9 mouse cellular contexts compared by ENCODE assay signal in the genomic region with DNA sequence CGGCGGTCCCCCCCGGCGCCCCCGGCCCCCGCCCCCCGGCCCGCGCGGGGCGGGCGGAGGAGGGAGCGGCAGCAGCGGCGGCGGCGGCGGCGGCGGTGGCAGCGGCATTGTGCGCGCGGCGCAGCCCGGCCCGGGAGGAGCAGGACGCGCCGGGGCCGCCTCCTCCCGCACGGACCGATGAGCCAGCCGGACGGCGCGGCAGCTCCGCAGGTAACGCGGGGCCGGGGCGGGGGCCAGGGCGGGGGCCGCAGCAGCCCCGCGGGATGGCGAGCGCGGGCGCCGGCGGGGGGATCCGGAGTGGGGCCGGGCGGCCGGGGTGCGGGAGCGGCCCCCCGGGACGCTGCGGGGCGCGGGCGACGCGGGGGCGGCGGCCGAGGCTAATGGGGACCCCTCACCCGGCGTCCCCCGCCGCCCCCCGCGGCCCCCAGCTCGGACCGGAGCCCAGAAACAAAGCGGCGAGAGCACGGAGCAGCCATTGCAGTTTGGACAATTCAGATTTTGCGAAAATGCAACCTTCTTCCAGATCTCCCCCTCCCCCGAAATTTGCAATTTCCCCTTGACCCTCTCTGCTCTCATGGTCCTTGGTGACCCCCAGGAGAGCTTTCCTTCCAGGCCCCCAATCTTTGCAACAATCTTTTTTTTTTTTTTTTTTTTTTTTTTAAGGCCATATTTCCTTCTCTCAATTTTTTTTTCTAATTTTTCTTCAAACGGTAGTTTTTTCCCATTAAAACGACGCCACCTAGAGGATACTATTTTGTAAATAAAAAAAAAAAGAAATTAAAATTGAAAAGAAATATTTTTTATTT. TPM values are rescaled to one million over a fixed set of nuclear protein-coding genes. Genes with fewer than 3 reads are reported as not detected.
A peak's percentile ranks its signal among the peaks of the same experiment; 100 is the strongest.
DNase-seq lines count a peak whose midpoint lies in the region; ATAC-seq and TF ChIP-seq lines count a peak whose summit lies in the region.
"Had no signal": no experiment of that assay in that cellular context is flagged by ENCODE, and none has a peak within 500 bp of the region (broad histone marks: within the 10 kb centered on the region; RNA-seq: fewer than 3 reads in every experiment).

A gene (plus strand): TSS at position 77 of the 806 bp plus-strand sequence.

- no peak within 1 kb of the TSS for H3K27ac ChIP-seq in ES-E14 (ENCODE audit: insufficient read depth, low read depth, low read length, poor library complexity, severe bottlenecking)
- H3K27ac ChIP-seq in heart, embryonic 14.5 days (replicated peaks in 1 of 2; ENCODE audit: control insufficient read depth in 1 of 2, insufficient read depth in 1 of 2, low read depth in 2 of 2, low read length in 2 of 2): peak within 1 kb of the TSS in 1 of 2 experiments; percentile 74; a peak in 2 of 4 replicates
- H3K27ac ChIP-seq in limb, embryonic 12.5 days: peak within 1 kb of the TSS; percentile 91
- H3K27ac ChIP-seq in neural tube, embryonic 13.5 days (replicated peaks): peak within 1 kb of the TSS; percentile 95

- no peaks in the 10 kb centered on the region for H3K4me1 ChIP-seq in ES-E14 (ENCODE audit: control insufficient read depth in 2 of 2, insufficient read depth in 2 of 2, low read length in 2 of 2, poor library complexity in 1 of 2)
- H3K4me1 ChIP-seq in heart, embryonic 14.5 days (ENCODE audit: control insufficient read depth in 2 of 2, insufficient read depth in 2 of 2, low read length in 2 of 2): 0 out of 4 replicates have a peak, but pooled peaks cover 0 to 5% of the 10 kb centered on the region in 2 experiments
- H3K4me1 ChIP-seq in limb, embryonic 12.5 days (replicated peaks): peaks cover 29% of the 10 kb centered on the region
- peaks cover 33% of the 10 kb centered on the region for H3K4me1 ChIP-seq in neural tube, embryonic 13.5 days (replicated peaks)

- no peaks in the 10 kb centered on the region for H3K36me3 ChIP-seq in ES-E14 (ENCODE audit: control insufficient read depth, insufficient read depth, low read length, poor library complexity, severe bottlenecking)
- H3K36me3 ChIP-seq in heart, embryonic 14.5 days (ENCODE audit: control insufficient read depth, insufficient read depth, low read length): no peaks in the 10 kb centered on the region
- no peaks in the 10 kb centered on the region for H3K36me3 ChIP-seq in limb, embryonic 12.5 days
- no peaks in the 10 kb centered on the region for H3K36me3 ChIP-seq in neural tube, embryonic 13.5 days

- H3K4me2 ChIP-seq in heart, embryonic 14.5 days (ENCODE audit: low read length): peak within 1 kb of the TSS; percentile 78
- H3K4me2 ChIP-seq in limb, embryonic 12.5 days: peak within 1 kb of the TSS; percentile 64
- peak within 1 kb of the TSS; percentile 65 for H3K4me2 ChIP-seq in neural tube, embryonic 13.5 days

- 2% methylated on average over 23 of the region's 86 CpGs for WGBS in heart, embryonic 14.5 days
- WGBS in limb, embryonic 12.5 days: 4% methylated on average over 21 of the region's 86 CpGs
- 0% methylated on average over 31 of the region's 86 CpGs for WGBS in neural tube, embryonic 13.5 days

- ATAC-seq in heart, embryonic 14.5 days (ENCODE audit: insufficient number of reproducible peaks, insufficient read depth, low FRiP score, low read depth): peak; percentile 50; the same call in 1 of the 2 replicates
- peak; percentile 43; the same call in 1 of the 2 replicates for ATAC-seq in limb, embryonic 12.5 days (ENCODE audit: insufficient number of reproducible peaks, insufficient read depth, low FRiP score, low TSS enrichment, low read depth)
- ATAC-seq in neural tube, embryonic 13.5 days (ENCODE audit: low read depth): peak; percentile 79
- ATAC-seq in inflammation-experienced regulatory T-cells, adult 6 months: no peak

- H3K9me3 ChIP-seq in ES-E14 (ENCODE audit: control insufficient read depth, insufficient read depth, low read depth, low read length): no peaks in the 10 kb centered on the region
- H3K9me3 ChIP-seq in heart, embryonic 14.5 days (ENCODE audit: control insufficient read depth, low read length): no peaks in the 10 kb centered on the region
- no peaks in the 10 kb centered on the region for H3K9me3 ChIP-seq in limb, embryonic 12.5 days
- H3K9me3 ChIP-seq in neural tube, embryonic 13.5 days: no peaks in the 10 kb centered on the region

- H3K9ac ChIP-seq in ES-E14 (ENCODE audit: insufficient read depth, low read depth, low read length, poor library complexity, severe bottlenecking): peak within 1 kb of the TSS; percentile 74
- peak within 1 kb of the TSS; percentile 98 for H3K9ac ChIP-seq in heart, embryonic 14.5 days (ENCODE audit: low read length)
- H3K9ac ChIP-seq in limb, embryonic 12.5 days (replicated peaks): peak within 1 kb of the TSS; percentile 98
- peak within 1 kb of the TSS; percentile 99 for H3K9ac ChIP-seq in neural tube, embryonic 13.5 days

- H3K4me3 ChIP-seq in ES-E14 (ENCODE audit: insufficient read depth in 1 of 2, low read depth in 1 of 2, low read length in 2 of 2, poor library complexity in 1 of 2, severe bottlenecking in 1 of 2): peak within 1 kb of the TSS; percentile 64 to 98
- peak within 1 kb of the TSS; percentile 53 to 86 for H3K4me3 ChIP-seq in heart, embryonic 14.5 days (ENCODE audit: control insufficient read depth in 1 of 2, insufficient read depth in 1 of 2, low read depth in 1 of 2, low read length in 2 of 2)
- H3K4me3 ChIP-seq in limb, embryonic 12.5 days (replicated peaks): peak within 1 kb of the TSS; percentile 84
- H3K4me3 ChIP-seq in neural tube, embryonic 13.5 days: peak within 1 kb of the TSS; percentile 92

- in situ Hi-C loops in ES-E14 (cut with MboI; ENCODE audit: low sequenced_read_pairs in 2 of 2, unreplicated experiment in 2 of 2): no loop called here

- H3K27me3 ChIP-seq in heart, embryonic 14.5 days (ENCODE audit: control insufficient read depth, insufficient read depth, low read length): no peaks in the 10 kb centered on the region
- H3K27me3 ChIP-seq in limb, embryonic 12.5 days: no peaks in the 10 kb centered on the region
- H3K27me3 ChIP-seq in neural tube, embryonic 13.5 days: no peaks in the 10 kb centered on the region

- DNase-seq in gastrocnemius, postnatal 14 days: peak; percentile 17
- no peak for DNase-seq in gastrocnemius, postnatal 36 days
- DNase-seq in ES-E14 (ENCODE audit: low read depth, low spot score): no peak
- DNase-seq in cerebellum, postnatal 10 days: peak; percentile 67 to 69

- intact Hi-C loops in gastrocnemius, postnatal 14 days (cut with DNase I; ENCODE audit: low total_unique reads): loop anchor here (10.0 kb wide), 1 partner anchor 181 kb away; no protein-coding TSS in a partner anchor
- intact Hi-C loops in gastrocnemius, postnatal 36 days (cut with DNase I): no loop called here

TF ChIP-seq in ES-E14, 5 proteins besides CTCF, POLR2A, EP300 and RAD21:
- TF ChIP-seq HCFC1 (IDR thresholded peaks at IDR 0.05; ENCODE audit: borderline replicate concordance, insufficient read depth, low read length) (no peak), ZNF384 (IDR thresholded peaks at IDR 0.05; ENCODE audit: low read depth, low read length) (peak; percentile 91)

RNA-seq across cellular contexts. Expression of the gene that starts here (rescaled TPM):
- total RNA-seq in gastrocnemius, postnatal 14 days (2021): 1 to 10 TPM; 1.4 to 2.7 TPM
- total RNA-seq in gastrocnemius, postnatal 36 days (2021): under 1 TPM; 0.27 to 0.31 TPM
- total RNA-seq in ES-E14 (2012; rRNA removed): 3.0 and 3.3 TPM in 2 replicates
- 8.9 and 9.6 TPM in 2 replicates for polyA plus RNA-seq in heart, embryonic 14.5 days (2014; fragmentation: Nextera tagmentation; extraction: Ambion mirVana)
- 46.1 and 47.5 TPM in 2 replicates for polyA plus RNA-seq in limb, embryonic 12.5 days (2016; fragmentation: Nextera tagmentation; extraction: Ambion mirVana)
- polyA plus RNA-seq in neural tube, embryonic 13.5 days (2015; fragmentation: Nextera tagmentation; extraction: Ambion mirVana): 40.8 and 40.9 TPM in 2 replicates
- polyA plus RNA-seq in inflammation-experienced regulatory T-cells, adult 6 months (2017; shearing (Covaris generic)): under 1 TPM in 2 of 3 experiments, not detected in 1; 0.05 to 0.31 TPM
- total RNA-seq: CH12.LX had no signal

Comparison
In these comparisons a context has a peak if more than half of its experiments do, and no peak if none do; other contexts are left out.
1. DNase-seq: peak in gastrocnemius, postnatal 14 days (single experiment) and cerebellum, postnatal 10 days (2 of 2); none in gastrocnemius, postnatal 36 days (0 of 2) and ES-E14 (single experiment).
2. Peak in every context shown above with its lines, with median percentiles within 50 percentile points of each other: H3K4me3 ChIP-seq, H3K9ac ChIP-seq and H3K4me2 ChIP-seq.